In the genomic region with DNA sequence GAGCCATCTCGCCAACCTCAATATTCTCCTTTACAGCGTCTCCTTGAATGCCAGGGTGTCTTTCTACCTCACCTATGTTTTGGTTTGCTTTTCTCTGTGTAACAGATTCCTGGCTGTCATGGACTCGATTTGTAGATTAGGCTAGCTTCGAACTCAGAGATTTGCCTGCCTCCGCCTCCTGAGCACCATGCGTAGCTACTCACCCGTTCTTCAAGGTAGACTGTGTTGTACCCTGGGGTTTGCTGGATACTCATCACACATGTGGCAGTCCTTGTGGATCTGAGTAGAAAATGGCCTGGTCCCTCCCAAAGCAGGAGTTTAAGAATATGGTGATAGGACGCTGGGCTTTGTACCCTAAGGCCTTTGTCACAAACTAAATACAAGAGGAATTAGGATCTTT, we compare ENCODE assay signal across 1 mouse cellular context.
TF ChIP-seq lines count a peak whose summit lies in the region.

No protein-coding gene starts in this region.

TF ChIP-seq in MEL, 35 proteins besides CTCF, POLR2A, EP300 and RAD21:
- TF ChIP-seq TAL1 (IDR thresholded peaks at IDR 0.05; ENCODE audit: low read length) (no peak), ZMIZ1 (IDR thresholded peaks at IDR 0.05; ENCODE audit: low read depth, low read length) (no peak), CHD1 (IDR thresholded peaks at IDR 0.05; ENCODE audit: low read depth, low read length) (no peak), MXI1 (IDR thresholded peaks at IDR 0.05; ENCODE audit: low read depth, low read length) (no peak), UBTF (IDR thresholded peaks at IDR 0.05; ENCODE audit: borderline replicate concordance, insufficient read depth, low read depth, low read length) (no peak), BHLHE40 (IDR thresholded peaks at IDR 0.05; ENCODE audit: borderline replicate concordance, low read depth, low read length) (no peak), NRF1 (IDR thresholded peaks at IDR 0.05; ENCODE audit: insufficient read depth, low read depth, low read length, poor library complexity, severe bottlenecking) (no peak), HCFC1 (IDR thresholded peaks at IDR 0.05; ENCODE audit: low read depth, low read length) (no peak), E2F4 (IDR thresholded peaks at IDR 0.05; ENCODE audit: borderline replicate concordance, low read depth, low read length) (no peak)
